Mouse (Mus musculus): Measurements from ENCODE around the gene Mavs.

Mavs gene

GRCm38 (mm10) chr2:131262213-131262672 is 28.4 kb downstream of the Mavs start, which contains the start of gene Pank2:
Pank2 (plus strand) TSS chr2:131262495.
- peak; percentile 98 for DNase-seq

GRCm38 (mm10) chr2:131262680-131263670 is 29.1 kb downstream of the Mavs start:
- no peak for DNase-seq

DNA sequence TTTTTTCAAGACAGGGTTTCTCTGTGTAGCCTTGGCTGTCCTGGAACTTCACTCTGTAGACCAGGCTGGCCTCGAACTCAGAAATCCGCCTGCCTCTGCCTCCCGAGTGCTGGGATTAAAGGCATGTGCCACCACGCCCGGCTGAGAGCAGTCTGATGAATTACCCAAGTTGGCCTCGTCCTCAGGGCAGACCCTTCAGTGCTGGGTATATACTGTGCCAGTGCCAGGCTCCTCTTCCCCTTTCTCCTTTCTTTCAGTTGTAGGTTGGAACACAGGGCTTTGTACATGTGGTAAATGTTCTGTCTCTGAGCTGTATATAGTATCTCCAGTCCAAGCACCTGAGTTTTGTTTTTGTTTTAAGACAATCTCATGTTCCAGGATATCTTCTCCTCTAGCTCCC is 30.2 kb downstream of the Mavs start:
- no peak for DNase-seq

GRCm38 (mm10) chr2:131265056-131265455 is 31.2 kb downstream of the Mavs start:
- no peak for DNase-seq

DNA sequence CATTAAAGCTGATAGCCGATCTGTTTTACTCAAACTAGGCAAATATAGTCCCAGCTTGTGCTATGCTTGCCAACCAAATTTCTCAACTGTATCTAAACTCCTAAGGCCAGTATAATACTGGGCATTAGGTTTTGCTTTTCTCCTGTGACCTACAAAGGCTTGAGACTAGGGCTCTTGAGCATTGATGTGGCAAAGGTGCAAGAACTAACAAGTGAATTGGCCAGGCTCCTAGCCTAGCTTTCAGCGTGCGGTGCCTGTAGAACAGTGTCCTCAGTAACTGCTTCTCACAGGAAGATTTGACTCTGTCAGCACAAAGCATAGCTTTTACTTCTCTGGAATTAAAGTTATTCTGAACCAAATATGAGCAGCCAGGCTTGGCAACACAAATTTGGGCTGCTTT is 41.6 kb downstream of the Mavs start:
- no peak for DNase-seq

- no peak for DNase-seq
Measured at GRCm38 (mm10) chr2:131276722-131277121, 42.9 kb downstream of the Mavs start.

DNA sequence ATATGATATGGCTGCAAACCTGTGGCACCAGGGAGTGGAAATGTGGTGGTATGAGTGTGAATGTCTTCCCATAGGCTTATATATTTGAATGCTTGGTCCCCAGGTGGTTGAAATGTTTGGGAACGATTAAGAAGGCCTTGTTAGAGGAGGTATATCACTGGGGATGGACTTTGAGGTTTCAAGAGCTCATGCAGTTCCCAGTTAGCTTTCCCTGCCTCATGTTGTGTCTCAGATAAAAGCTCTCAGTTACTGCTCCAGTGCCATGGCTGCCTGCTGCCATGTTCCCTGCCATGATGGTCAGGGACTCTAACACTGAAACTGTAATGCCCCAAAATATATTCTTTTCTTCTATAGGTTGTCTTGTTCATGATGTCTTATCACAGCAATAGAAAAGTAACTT is 47.7 kb downstream of the Mavs start:
- no peak for DNase-seq

- DNase-seq = no peak
Measured at GRCm38 (mm10) chr2:131286276-131286675, 52.4 kb downstream of the Mavs start.

GRCm38 (mm10) chr2:131290669-131291068 is 56.8 kb downstream of the Mavs start:
- DNase-seq = no peak

- DNase-seq = no peak
Measured at GRCm38 (mm10) chr2:131296746-131297261, 62.9 kb downstream of the Mavs start.
